ENCODE assay signal across 12 mouse cellular contexts in genomic region chr1:151001868-151002428, GRCm38 (mm10). TPM values are rescaled to one million over a fixed set of nuclear protein-coding genes. Genes with fewer than 3 reads are reported as not detected.
DNase-seq lines count a peak whose midpoint lies in the region; ATAC-seq lines count a peak whose summit lies in the region.
"Had no signal": no experiment of that assay in that cellular context is flagged by ENCODE, and none has a peak within 500 bp of the region (broad histone marks: within the 10 kb centered on the region; RNA-seq: fewer than 3 reads in every experiment).

No protein-coding gene starts in this region.

- peak; percentile 7 to 27 for DNase-seq in B cell, adult 2 months
- DNase-seq in CD4-positive, CD25-positive, alpha-beta regulatory T cell, adult 2 months (ENCODE audit: low read depth, low spot score), result peak; percentile 66
- peak; percentile 77 for DNase-seq in naive thymus-derived CD4-positive, alpha-beta T cell, adult 2 months (ENCODE audit: low read depth)
- no peak for DNase-seq in kidney, adult 18-20 months
- DNase-seq in adrenal gland, postnatal 10 days, result no peak
- no peak for DNase-seq in yolk sac, embryonic 10.5 days (ENCODE audit: low spot score)
- DNase-seq: gastrocnemius, postnatal 25 days; kidney, adult 2 months had no signal

- peak; percentile 85 for ATAC-seq in granulocyte monocyte progenitor cell, adult 5-6 weeks (replicated peaks; ENCODE audit: poor library complexity, severe bottlenecking)
- no peak for ATAC-seq in erythroblast, adult 5-6 weeks (replicated peaks; ENCODE audit: low FRiP score, poor library complexity, severe bottlenecking)
- ATAC-seq: forebrain, embryonic 14.5 days; midbrain, embryonic 16.5 days had no signal

RNA-seq across cellular contexts. Expression of gene Hmcn1, which starts 8.7 kb away (rescaled TPM):
- not detected in 2 replicates for total RNA-seq in granulocyte monocyte progenitor cell, adult 5-6 weeks (2014; fragmentation: Nextera tagmentation)
- 0.22 TPM in 1 of 2 replicates, not detected in the other for total RNA-seq in granulocyte monocyte progenitor cell, adult 5-6 weeks (2017)
- total RNA-seq in adrenal gland, postnatal 10 days (2021), result 10 to 100 TPM in 1 of 2 experiments, 1 to 10 TPM in 1; 5.9 to 11.2 TPM
- total RNA-seq in erythroblast, adult 5-6 weeks (2015; ENCODE audit: low replicate concordance), result not detected in 2 replicates
- total RNA-seq in erythroblast, adult 5-6 weeks (2017; ENCODE audit: low replicate concordance), result not detected in 2 replicates

Comparison
In these comparisons a context has a peak if more than half of its experiments do, and no peak if none do; other contexts are left out.
1. DNase-seq: peak in B cell, adult 2 months (2 of 2), CD4-positive, CD25-positive, alpha-beta regulatory T cell, adult 2 months (single experiment) and naive thymus-derived CD4-positive, alpha-beta T cell, adult 2 months (single experiment); none in kidney, adult 18-20 months (single experiment), adrenal gland, postnatal 10 days (single experiment) and yolk sac, embryonic 10.5 days (single experiment).
2. RNA of gene Hmcn1, which starts 8.7 kb away (total RNA-seq): 5.9 to 11.2 TPM in adrenal gland, postnatal 10 days; 0.22 TPM in granulocyte monocyte progenitor cell, adult 5-6 weeks and not detected in erythroblast, adult 5-6 weeks; every median in the first group is over 4 times any median in the second.